Mouse (Mus musculus) forebrain, embryonic 16.5 days (tissue): ENCODE measurements around the gene Gm10271. TPM values are rescaled to one million over a fixed set of nuclear protein-coding genes. Genes with fewer than 3 reads are reported as not detected.

Experiments
- ATAC-seq: fragments of 200-750 bp; cut with Nextera tagmentation; 2 replicates; pipeline ENCODE4 v1.8.0; 2017; ENCODE audit warnings: mild to moderate bottlenecking, moderate library complexity
- H3K27ac ChIP-seq: fragments of 300-500 bp; sonication (generic); 2 replicates; pipeline ENCODE4 v1.5.1; 2014; ENCODE audit warnings: low read length, control low read depth
- H3K27me3 ChIP-seq: fragments of 300-500 bp; sonication (generic); replicated peaks from 2 replicates; pipeline ENCODE4 v1.6.1; 2014; ENCODE audit warnings: low read length; ENCODE audit not compliant: control insufficient read depth, insufficient read depth
- H3K36me3 ChIP-seq: fragments of 300-500 bp; sonication (generic); 2 replicates; pipeline ENCODE4 v1.6.1; 2014; ENCODE audit not compliant: control insufficient read depth, insufficient read depth
- H3K4me1 ChIP-seq: fragments of 300-500 bp; sonication (generic); replicated peaks from 2 replicates; pipeline ENCODE4 v1.6.1; 2014; ENCODE audit warnings: low read length; ENCODE audit not compliant: control insufficient read depth, insufficient read depth
- H3K4me2 ChIP-seq: fragments of 300-500 bp; sonication (generic); 2 replicates; pipeline ENCODE4 v1.6.1; 2014; ENCODE audit warnings: mild to moderate bottlenecking, low read length, control low read depth
- H3K4me3 ChIP-seq: fragments of 300-500 bp; sonication (generic); replicated peaks from 2 replicates; pipeline ENCODE4 v1.5.1; 2014; ENCODE audit warnings: mild to moderate bottlenecking, low read length, control low read depth
- H3K9ac ChIP-seq: fragments of 300-500 bp; sonication (generic); replicated peaks from 2 replicates; pipeline ENCODE4 v1.6.1; 2014; ENCODE audit warnings: low read depth, low read length, control low read depth
- H3K9me3 ChIP-seq: fragments of 300-500 bp; sonication (generic); 2 replicates; pipeline ENCODE4 v1.6.1; 2016; ENCODE audit warnings: low read length; ENCODE audit not compliant: control insufficient read depth
- WGBS: fragments of 180-500 bp; shearing (Covaris S2); extraction: QIAGEN DNeasy Blood & Tissue Kit; methylation state at CpG from one replicate; pipeline ENCODE4 v1.1.7; 2014; 5-methylcytosine and 5-hydroxymethylcytosine counted together
- polyA plus RNA-seq: library from polyadenylated mRNA; unstranded; fragments of >200 nt; fragmentation: Nextera tagmentation; extraction: Ambion mirVana; gene quantifications from 2 replicates; pipeline ENCODE4 v1.2.1, GENCODE M21; 2015

Gene Gm10271
- polyA plus RNA-seq, 1 experiment from 2014 or later: not detected

DNA sequence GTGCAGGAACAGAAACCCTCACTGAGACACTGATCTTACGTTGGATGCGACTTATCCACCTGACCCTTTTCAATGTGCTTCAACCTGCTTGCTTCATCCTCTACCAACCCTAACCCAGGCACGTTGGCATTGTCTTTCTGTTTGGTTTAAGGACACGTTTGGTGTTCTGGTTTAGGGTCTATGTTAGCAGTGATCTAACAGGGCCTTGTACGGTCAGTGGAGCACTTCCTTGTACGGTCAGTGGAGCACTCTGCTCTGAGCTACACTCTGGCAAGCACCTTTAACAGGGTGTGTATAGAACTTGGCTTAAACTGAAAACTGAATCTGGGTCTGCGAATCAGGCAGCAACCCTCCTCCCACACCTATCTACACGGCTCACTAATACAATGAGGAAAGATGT lies 57.1 kb downstream of the Gm10271 start:
- Histone ChIP-seq H3K4me1 (no peaks in the 10 kb centered on the region), H3K36me3 (peaks cover 8% of the 10 kb centered on the region)
- ATAC-seq: no peak

DNA sequence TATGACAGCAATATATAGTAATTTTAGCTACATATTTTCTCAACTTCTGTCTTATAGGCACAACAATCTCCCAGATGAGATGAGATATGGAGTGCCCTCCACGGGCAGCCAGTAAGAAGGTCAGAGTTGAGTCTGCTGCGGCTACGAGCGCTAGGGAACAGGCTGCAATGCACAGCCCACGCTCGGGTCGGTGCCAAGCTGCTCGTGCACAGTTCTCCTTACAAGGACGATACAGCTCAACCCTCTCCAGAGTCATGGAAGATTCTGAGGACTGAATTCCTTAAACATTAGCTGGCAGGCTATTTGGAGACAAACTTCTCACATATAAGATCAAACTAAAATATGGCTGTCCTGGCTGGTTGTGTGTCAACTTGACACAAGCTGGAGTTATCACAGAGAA lies 57.8 kb downstream of the Gm10271 start:
- Histone ChIP-seq H3K36me3 (peaks cover 15% of the 10 kb centered on the region), H3K9me3 (no peaks in the 10 kb centered on the region), H3K27me3 (no peaks in the 10 kb centered on the region), H3K27ac (no peak overlapping the region), H3K9ac (no peak overlapping the region), H3K4me3 (no peak overlapping the region), H3K4me2 (no peak overlapping the region), H3K4me1 (no peaks in the 10 kb centered on the region)
- WGBS: 95% methylated on average over 9 of the region's 9 CpGs
- ATAC-seq: no peak

More for the DNA sequence above, 57.1 kb downstream of the Gm10271 start:
- Histone ChIP-seq H3K9ac (no peak overlapping the region), H3K9me3 (no peaks in the 10 kb centered on the region), H3K27ac (no peak overlapping the region), H3K4me2 (no peak overlapping the region), H3K4me3 (no peak overlapping the region), H3K27me3 (no peaks in the 10 kb centered on the region)
- WGBS: 93% methylated on average over 8 of the region's 8 CpGs

DNA sequence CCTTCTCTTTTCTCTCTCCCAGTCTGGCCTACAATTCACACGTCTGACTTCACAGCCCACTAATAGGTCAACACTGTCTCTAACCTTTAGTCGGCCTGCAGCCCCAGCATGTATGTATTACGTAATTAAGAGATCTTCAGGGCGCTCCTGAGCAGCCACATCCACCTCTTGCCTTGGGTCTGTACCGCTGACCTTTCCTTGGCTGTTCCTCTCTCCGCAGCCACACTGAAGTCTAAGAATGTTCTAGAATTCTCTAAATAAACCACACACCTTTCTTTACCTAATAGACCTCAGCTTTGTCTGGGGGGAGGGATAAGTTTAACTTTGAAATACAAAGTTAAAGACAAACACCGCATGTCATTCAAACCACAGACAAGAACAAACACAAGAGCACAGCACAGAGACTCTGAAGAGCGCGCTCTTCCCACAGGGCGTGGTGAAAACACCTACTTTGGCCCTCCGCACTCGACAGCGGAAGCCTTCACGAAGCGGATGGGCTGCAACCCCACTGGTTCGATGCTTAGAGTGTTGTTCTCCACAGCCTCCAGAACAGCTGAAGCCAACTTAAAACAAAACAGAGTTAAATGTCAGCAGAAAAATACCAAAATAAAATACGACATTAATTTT lies 58.6 kb downstream of the Gm10271 start:
- WGBS: 95% methylated on average over 17 of the region's 17 CpGs
- no peaks in the 10 kb centered on the region for H3K27me3 ChIP-seq
- peaks cover 14% of the 10 kb centered on the region for H3K36me3 ChIP-seq
- no peak overlapping the region for H3K9ac ChIP-seq
- no peak overlapping the region for H3K4me2 ChIP-seq
- no peak for ATAC-seq
- H3K9me3 ChIP-seq: no peaks in the 10 kb centered on the region
- H3K27ac ChIP-seq: no peak overlapping the region
- H3K4me3 ChIP-seq: no peak overlapping the region
- H3K4me1 ChIP-seq: no peaks in the 10 kb centered on the region

DNA sequence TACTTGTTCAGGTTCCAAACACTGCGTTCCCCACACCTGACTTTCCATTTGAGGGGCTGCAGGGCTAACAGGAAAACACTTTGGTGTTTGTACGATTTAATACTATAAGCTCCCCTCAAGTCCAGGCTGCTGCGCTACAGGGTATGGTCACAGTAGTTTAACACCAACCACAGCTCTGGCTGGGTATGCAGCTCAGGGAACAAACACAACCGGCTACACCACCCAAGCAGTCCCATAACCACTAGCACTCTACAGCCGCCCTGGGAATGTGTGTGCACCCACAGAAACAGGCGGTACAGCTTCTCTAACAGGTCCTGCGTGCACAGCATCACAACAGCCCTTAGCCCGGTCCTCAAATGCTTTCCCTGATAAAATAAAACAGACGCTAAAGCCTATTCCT lies 59.6 kb downstream of the Gm10271 start:
- peaks cover 14% of the 10 kb centered on the region for H3K36me3 ChIP-seq
- no peak overlapping the region for H3K4me3 ChIP-seq
- H3K4me1 ChIP-seq: no peaks in the 10 kb centered on the region
- no peak overlapping the region for H3K27ac ChIP-seq
- no peaks in the 10 kb centered on the region for H3K27me3 ChIP-seq
- WGBS: 95% methylated on average over 9 of the region's 9 CpGs
- no peak for ATAC-seq
- H3K9me3 ChIP-seq: no peaks in the 10 kb centered on the region
- no peak overlapping the region for H3K4me2 ChIP-seq
- H3K9ac ChIP-seq: no peak overlapping the region

DNA sequence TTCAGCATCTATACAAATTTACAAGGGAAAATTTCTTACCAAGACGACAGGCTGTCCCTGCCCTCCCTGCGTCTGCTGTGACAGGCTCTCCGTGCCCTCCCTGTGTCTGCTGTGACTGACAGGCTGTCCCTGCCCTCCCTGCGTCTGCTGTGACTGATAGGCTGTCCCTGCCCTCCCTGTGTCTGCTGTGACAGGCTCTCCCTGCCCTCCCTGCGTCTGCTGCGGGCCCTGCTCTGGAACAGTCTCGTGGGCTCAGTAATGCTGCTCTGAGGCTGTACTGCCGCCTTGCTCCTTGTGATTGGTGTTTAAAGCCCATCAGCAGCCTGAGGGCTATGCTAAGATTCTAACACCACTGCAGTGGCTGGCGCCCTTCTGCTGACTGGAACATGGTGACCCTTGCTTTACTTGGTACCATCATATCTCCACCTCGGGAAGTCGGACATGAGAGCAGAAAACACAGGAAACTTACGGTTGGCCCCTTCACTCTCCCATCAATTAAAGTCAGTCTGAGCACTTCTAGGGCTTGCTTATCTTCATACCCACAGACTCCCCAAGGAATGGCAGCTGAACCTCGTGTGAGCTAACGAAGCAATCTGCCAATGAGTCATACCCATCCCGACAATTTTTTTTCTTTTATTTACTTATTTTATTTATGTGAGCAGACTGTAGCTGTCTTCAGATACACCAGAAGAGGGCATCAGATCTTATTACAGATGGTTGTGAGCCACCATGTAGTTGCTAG lies 63.3 kb downstream of the Gm10271 start:
- peaks cover 17% of the 10 kb centered on the region for H3K36me3 ChIP-seq
- H3K4me3 ChIP-seq: no peak overlapping the region
- no peak overlapping the region for H3K27ac ChIP-seq
- ATAC-seq: 0 out of 2 replicates have a peak, but pooled peaks have one; percentile 33
- H3K4me1 ChIP-seq: no peaks in the 10 kb centered on the region
- no peaks in the 10 kb centered on the region for H3K27me3 ChIP-seq
- no peak overlapping the region for H3K4me2 ChIP-seq
- 83% methylated on average over 15 of the region's 15 CpGs for WGBS
- no peaks in the 10 kb centered on the region for H3K9me3 ChIP-seq
- no peak overlapping the region for H3K9ac ChIP-seq

Other genes starting within 250 kb of the Gm10271 start
- 0.09 and 0.12 TPM in 2 replicates for gene Myrfl, start 75.7 kb downstream of the Gm10271 start, polyA plus RNA-seq
- 48.2 and 51.3 TPM in 2 replicates for gene Rab3ip, start 21.8 kb downstream of the Gm10271 start, polyA plus RNA-seq
- not detected in 2 replicates for gene Best3, start 13.7 kb upstream of the Gm10271 start, polyA plus RNA-seq
- not detected in 2 replicates for gene Lrrc10, start 72.7 kb upstream of the Gm10271 start, polyA plus RNA-seq
- gene Cct2, start 91.2 kb upstream of the Gm10271 start, polyA plus RNA-seq: 266 and 286 TPM in 2 replicates
- gene Frs2, start 175.9 kb upstream of the Gm10271 start, polyA plus RNA-seq: 20.7 and 22.1 TPM in 2 replicates